Mouse (Mus musculus) limb, embryonic 15.5 days (tissue): ENCODE measurements at regions not wholly inside any gene's neighbourhood (a gene's known extent, or its start where the extent isn't known, plus 50 kb on each side); places are given as distances from the start of the nearest gene placed in this dataset.

Source experiments
- ATAC-seq: fragments of 200-750 bp; cut with Nextera tagmentation; 2 replicates; pipeline ENCODE4 v1.8.0; 2017; ENCODE audit warnings: low read depth, moderate TSS enrichment; ENCODE audit not compliant: insufficient number of reproducible peaks, low FRiP score, low TSS enrichment
- H3K27ac ChIP-seq: fragments of 300-500 bp; sonication (generic); 2 replicates; pipeline ENCODE4 v1.5.1; 2015; ENCODE audit warnings: moderate library complexity, mild to moderate bottlenecking, inconsistent platforms
- H3K27me3 ChIP-seq: fragments of 300-500 bp; sonication (generic); 2 replicates; pipeline ENCODE4 v1.6.1; 2015; ENCODE audit warnings: inconsistent platforms
- H3K36me3 ChIP-seq: fragments of 300-500 bp; sonication (generic); 2 replicates; pipeline ENCODE4 v1.6.1; 2015; ENCODE audit warnings: inconsistent platforms
- H3K4me1 ChIP-seq: fragments of 300-500 bp; sonication (generic); 2 replicates; pipeline ENCODE4 v1.6.1; 2015; ENCODE audit warnings: inconsistent platforms
- H3K4me2 ChIP-seq: fragments of 300-500 bp; sonication (generic); 2 replicates; pipeline ENCODE4 v1.6.1; 2015; ENCODE audit warnings: mild to moderate bottlenecking, inconsistent platforms
- H3K4me3 ChIP-seq: fragments of 300-500 bp; sonication (generic); 2 replicates; pipeline ENCODE4 v1.5.1; 2015; ENCODE audit warnings: mild to moderate bottlenecking, inconsistent platforms
- H3K9ac ChIP-seq: fragments of 300-500 bp; sonication (generic); 2 replicates; pipeline ENCODE4 v1.6.1; 2015; ENCODE audit warnings: inconsistent platforms
- H3K9me3 ChIP-seq: fragments of 300-500 bp; sonication (generic); 2 replicates; pipeline ENCODE4 v1.6.1; 2016; ENCODE audit warnings: inconsistent platforms
- WGBS: fragments of 180-500 bp; shearing (Covaris S2); methylation state at CpG from one replicate; pipeline ENCODE4 v1.1.7; 2015; 5-methylcytosine and 5-hydroxymethylcytosine counted together

GRCm38 (mm10) chr1:71970771-71971170, 241.3 kb downstream of the Mreg start:
- no peak overlapping the region for H3K9ac ChIP-seq
- no peaks in the 10 kb centered on the region for H3K4me1 ChIP-seq
- no peaks in the 10 kb centered on the region for H3K9me3 ChIP-seq
- H3K27ac ChIP-seq: no peak overlapping the region
- no peaks in the 10 kb centered on the region for H3K36me3 ChIP-seq
- 83% methylated on average over 2 of the region's 2 CpGs for WGBS
- H3K4me3 ChIP-seq: no peak overlapping the region
- no peak overlapping the region for H3K4me2 ChIP-seq
- H3K27me3 ChIP-seq: no peaks in the 10 kb centered on the region
- no peak for ATAC-seq

- ATAC-seq: no peak
- H3K4me3 ChIP-seq: no peak overlapping the region
- H3K9me3 ChIP-seq: no peaks in the 10 kb centered on the region
- no peak overlapping the region for H3K27ac ChIP-seq
- H3K4me1 ChIP-seq: no peaks in the 10 kb centered on the region
- H3K36me3 ChIP-seq: no peaks in the 10 kb centered on the region
- no peaks in the 10 kb centered on the region for H3K27me3 ChIP-seq
- WGBS: 84% methylated on average over 6 of the region's 6 CpGs
- no peak overlapping the region for H3K9ac ChIP-seq
- H3K4me2 ChIP-seq: no peak overlapping the region
Measured at GRCm38 (mm10) chr1:71967574-71968104, 244.5 kb downstream of the Mreg start.

GRCm38 (mm10) chr1:71964450-71965126, 247.5 kb downstream of the Mreg start:
- H3K36me3 ChIP-seq: no peaks in the 10 kb centered on the region
- H3K4me1 ChIP-seq: no peaks in the 10 kb centered on the region
- no peak overlapping the region for H3K4me3 ChIP-seq
- H3K27me3 ChIP-seq: no peaks in the 10 kb centered on the region
- 85% methylated on average over 4 of the region's 4 CpGs for WGBS
- H3K9ac ChIP-seq: no peak overlapping the region
- ATAC-seq: no peak
- no peaks in the 10 kb centered on the region for H3K9me3 ChIP-seq
- no peak overlapping the region for H3K27ac ChIP-seq
- H3K4me2 ChIP-seq: no peak overlapping the region

GRCm38 (mm10) chr1:71956940-71957339, 255.2 kb downstream of the Mreg start:
- Histone ChIP-seq H3K4me3 (no peak overlapping the region), H3K27ac (no peak overlapping the region), H3K4me2 (no peak overlapping the region), H3K36me3 (no peaks in the 10 kb centered on the region), H3K9me3 (no peaks in the 10 kb centered on the region), H3K27me3 (no peaks in the 10 kb centered on the region), H3K9ac (no peak overlapping the region), H3K4me1 (no peaks in the 10 kb centered on the region; the same call in 1 of the 2 replicates)
- no peak for ATAC-seq
- WGBS: 58% methylated on average over 3 of the region's 3 CpGs

GRCm38 (mm10) chr1:71955331-71955730, 256.8 kb downstream of the Mreg start:
- no peaks in the 10 kb centered on the region; the same call in 1 of the 2 replicates for H3K4me1 ChIP-seq
- no peak overlapping the region for H3K4me3 ChIP-seq
- no peaks in the 10 kb centered on the region for H3K36me3 ChIP-seq
- H3K9ac ChIP-seq: no peak overlapping the region
- no peak overlapping the region for H3K4me2 ChIP-seq
- H3K27ac ChIP-seq: no peak overlapping the region
- no peaks in the 10 kb centered on the region for H3K9me3 ChIP-seq
- no peaks in the 10 kb centered on the region for H3K27me3 ChIP-seq
- ATAC-seq: no peak

GRCm38 (mm10) chr1:71953292-71953691, 258.8 kb downstream of the Mreg start:
- H3K36me3 ChIP-seq: no peaks in the 10 kb centered on the region
- H3K4me2 ChIP-seq: no peak overlapping the region
- ATAC-seq: no peak
- H3K27me3 ChIP-seq: no peaks in the 10 kb centered on the region
- no peak overlapping the region for H3K9ac ChIP-seq
- peaks cover 3% of the 10 kb centered on the region; the same call in 1 of the 2 replicates for H3K4me1 ChIP-seq
- no peak overlapping the region for H3K27ac ChIP-seq
- WGBS: 43% methylated on average over 6 of the region's 6 CpGs
- no peak overlapping the region for H3K4me3 ChIP-seq
- no peaks in the 10 kb centered on the region for H3K9me3 ChIP-seq

- no peak overlapping the region for H3K4me3 ChIP-seq
- H3K4me1 ChIP-seq: peaks cover 3% of the 10 kb centered on the region; the same call in 1 of the 2 replicates
- no peaks in the 10 kb centered on the region for H3K27me3 ChIP-seq
- no peaks in the 10 kb centered on the region for H3K36me3 ChIP-seq
- H3K4me2 ChIP-seq: no peak overlapping the region
- no peak overlapping the region for H3K27ac ChIP-seq
- H3K9me3 ChIP-seq: no peaks in the 10 kb centered on the region
- no peak overlapping the region for H3K9ac ChIP-seq
- ATAC-seq: no peak
- WGBS: 61% methylated on average over 7 of the region's 7 CpGs
Measured at GRCm38 (mm10) chr1:71949549-71949948, 262.6 kb downstream of the Mreg start.

GRCm38 (mm10) chr1:71948686-71949085, 263.4 kb downstream of the Mreg start:
- 77% methylated on average over 4 of the region's 4 CpGs for WGBS
- no peaks in the 10 kb centered on the region for H3K36me3 ChIP-seq
- no peak for ATAC-seq

GRCm38 (mm10) chr1:71947506-71947905, 264.6 kb downstream of the Mreg start:
- ATAC-seq: no peak
- Histone ChIP-seq H3K27ac (no peak overlapping the region), H3K27me3 (no peaks in the 10 kb centered on the region), H3K36me3 (no peaks in the 10 kb centered on the region), H3K9ac (no peak overlapping the region), H3K9me3 (no peaks in the 10 kb centered on the region), H3K4me3 (no peak overlapping the region), H3K4me1 (0 out of 2 replicates have a peak, but pooled peaks cover 3% of the 10 kb centered on the region), H3K4me2 (no peak overlapping the region)
- 42% methylated on average over 2 of the region's 2 CpGs for WGBS

More at GRCm38 (mm10) chr1:71948686-71949085, 263.4 kb downstream of the Mreg start:
- Histone ChIP-seq H3K27me3 (no peaks in the 10 kb centered on the region), H3K9ac (no peak overlapping the region), H3K9me3 (no peaks in the 10 kb centered on the region), H3K4me3 (no peak overlapping the region), H3K4me1 (peaks cover 3% of the 10 kb centered on the region; the same call in 1 of the 2 replicates), H3K4me2 (no peak overlapping the region), H3K27ac (no peak overlapping the region)

- H3K4me3 ChIP-seq: no peak overlapping the region
- no peaks in the 10 kb centered on the region for H3K27me3 ChIP-seq
- H3K27ac ChIP-seq: no peak overlapping the region
- ATAC-seq: no peak
- H3K4me2 ChIP-seq: no peak overlapping the region
- H3K9me3 ChIP-seq: no peaks in the 10 kb centered on the region
- H3K9ac ChIP-seq: no peak overlapping the region
- H3K4me1 ChIP-seq: 0 out of 2 replicates have a peak, but pooled peaks cover 3% of the 10 kb centered on the region
- H3K36me3 ChIP-seq: no peaks in the 10 kb centered on the region
- WGBS: 27% methylated on average over 2 of the region's 2 CpGs
Measured at GRCm38 (mm10) chr1:71946911-71947310, 265.2 kb downstream of the Mreg start.

- Histone ChIP-seq H3K4me2 (no peak overlapping the region), H3K4me1 (0 out of 2 replicates have a peak, but pooled peaks cover 3% of the 10 kb centered on the region), H3K36me3 (no peaks in the 10 kb centered on the region), H3K9me3 (no peaks in the 10 kb centered on the region), H3K27me3 (no peaks in the 10 kb centered on the region), H3K27ac (no peak overlapping the region), H3K9ac (no peak overlapping the region), H3K4me3 (no peak overlapping the region)
- no peak for ATAC-seq
- WGBS: 80% methylated on average over 6 of the region's 6 CpGs
Measured at GRCm38 (mm10) chr1:71945070-71945469, 267.0 kb downstream of the Mreg start.

GRCm38 (mm10) chr1:71944531-71944930, 267.6 kb downstream of the Mreg start:
- H3K9ac ChIP-seq: no peak overlapping the region
- no peak overlapping the region for H3K4me2 ChIP-seq
- H3K9me3 ChIP-seq: no peaks in the 10 kb centered on the region
- WGBS: 58% methylated on average over 3 of the region's 3 CpGs
- H3K27ac ChIP-seq: no peak overlapping the region
- 0 out of 2 replicates have a peak, but pooled peaks cover 2% of the 10 kb centered on the region for H3K4me1 ChIP-seq
- H3K27me3 ChIP-seq: no peaks in the 10 kb centered on the region
- H3K36me3 ChIP-seq: no peaks in the 10 kb centered on the region
- no peak overlapping the region for H3K4me3 ChIP-seq
- no peak for ATAC-seq
